Mouse (Mus musculus) heart, postnatal 0 days (tissue): ENCODE data around the gene Tcam1.

Experiments
- CTCF ChIP-seq: IDR thresholded peaks from 2 replicates; pipeline ENCODE4 v1.5.1; 2016; ENCODE audit warnings: antibody characterized with exemption, control low read depth, low read depth
- EP300 ChIP-seq: IDR thresholded peaks from 2 replicates; pipeline ENCODE4 v1.6.1; 2016; ENCODE audit warnings: antibody characterized with exemption, low read depth

- no peak for TF ChIP-seq EP300
- peak; percentile 75 for TF ChIP-seq CTCF
Measured at GRCm38 (mm10) chr11:106276454-106276853, at the start of gene Tcam1.
